Mouse (Mus musculus) erythroid progenitor cell, adult 5-6 weeks (primary cell): ENCODE results near the gene Habp2. TPM values are rescaled to one million over a fixed set of nuclear protein-coding genes. Genes with fewer than 3 reads are reported as not detected.

Experiments
- ATAC-seq: replicated peaks from 2 replicates; pipeline ENCODE4 v1.8.0; 2016; ENCODE audit warnings: moderate number of reproducible peaks, mild to moderate bottlenecking, moderate TSS enrichment, inconsistent platforms; ENCODE audit not compliant: poor library complexity, low FRiP score, severe bottlenecking
- total RNA-seq, 2 experiments: library from RNA; stranded (forward) in 1 of 2; stranded (reverse) in 1 of 2; fragments of 150-400 nt in 1 of 2; fragments of 186-747, 209-891 nt in 1 of 2; gene quantifications; 2 replicates each; pipeline versions ENCODE4 v1.2.3 to v1.2.4; 2015 to 2017; ENCODE audit warnings: low replicate concordance in 2 of 2

Gene Habp2
- total RNA-seq (2015; ENCODE audit: low replicate concordance) = not detected in 2 replicates
- total RNA-seq (2017; ENCODE audit: low replicate concordance) = not detected in 2 replicates

DNA sequence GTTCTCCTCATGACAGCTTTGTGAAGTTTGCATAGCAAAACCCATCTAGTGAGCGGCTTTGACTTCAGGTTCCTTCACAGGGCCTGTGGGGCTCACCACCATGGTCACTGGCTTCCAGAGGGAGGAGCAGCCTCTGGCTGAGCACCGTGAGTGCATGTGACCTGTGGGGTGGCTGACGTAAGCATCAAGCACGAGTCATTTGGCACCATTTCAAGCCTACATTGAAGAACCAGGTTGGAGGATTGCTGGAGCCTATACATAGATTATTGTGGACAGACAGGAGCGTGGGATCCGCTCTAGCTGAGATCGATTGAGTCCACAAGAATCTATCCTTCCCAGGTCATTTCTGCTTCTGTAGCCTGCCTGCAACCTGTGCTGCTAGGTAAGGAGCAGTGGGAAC, at the start of gene Habp2:
Gene Habp2, plus strand, starts transcription at position 272 of the 400 bp plus-strand sequence.
- ATAC-seq = no peak

DNA sequence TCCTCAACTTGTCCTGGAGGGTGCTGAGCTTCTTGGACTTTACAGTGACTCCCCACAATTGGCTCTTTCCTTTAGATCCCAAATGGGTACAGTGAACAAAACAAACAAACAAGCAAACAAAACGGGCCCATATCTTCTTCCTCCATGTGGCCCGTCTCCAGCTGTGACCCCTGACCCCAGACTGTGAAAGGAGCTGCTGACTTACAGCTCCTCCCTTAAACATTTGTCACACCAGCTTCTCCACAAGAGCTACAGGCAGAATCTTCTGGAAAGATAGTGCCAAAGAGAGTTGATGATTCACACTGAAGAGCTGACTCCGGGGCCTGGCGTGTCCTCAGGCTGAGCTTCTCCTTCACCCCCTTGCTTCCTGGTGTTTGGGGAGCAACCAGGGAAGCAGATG, 48.4 kb upstream of the Habp2 start:
- ATAC-seq = no peak

DNA sequence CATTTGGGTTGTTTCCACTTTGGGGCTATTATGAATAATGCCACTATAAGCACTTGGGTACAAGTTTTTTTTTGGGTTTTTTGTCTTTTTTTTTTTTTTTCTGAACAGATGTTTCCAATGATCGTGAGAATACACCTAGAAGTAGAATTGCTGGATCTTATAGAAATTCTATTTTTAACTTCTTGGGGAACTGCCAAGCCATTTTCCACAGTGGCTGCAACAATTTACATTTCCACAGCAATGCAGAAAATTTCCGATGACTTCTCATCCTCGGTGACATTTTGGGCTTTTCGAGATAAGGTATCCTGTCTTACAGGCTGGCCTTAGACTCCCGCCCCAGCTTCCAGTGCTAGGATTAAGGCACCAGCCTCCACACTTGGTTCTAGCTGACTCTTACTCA, 41.7 kb upstream of the Habp2 start:
- no peak for ATAC-seq

DNA sequence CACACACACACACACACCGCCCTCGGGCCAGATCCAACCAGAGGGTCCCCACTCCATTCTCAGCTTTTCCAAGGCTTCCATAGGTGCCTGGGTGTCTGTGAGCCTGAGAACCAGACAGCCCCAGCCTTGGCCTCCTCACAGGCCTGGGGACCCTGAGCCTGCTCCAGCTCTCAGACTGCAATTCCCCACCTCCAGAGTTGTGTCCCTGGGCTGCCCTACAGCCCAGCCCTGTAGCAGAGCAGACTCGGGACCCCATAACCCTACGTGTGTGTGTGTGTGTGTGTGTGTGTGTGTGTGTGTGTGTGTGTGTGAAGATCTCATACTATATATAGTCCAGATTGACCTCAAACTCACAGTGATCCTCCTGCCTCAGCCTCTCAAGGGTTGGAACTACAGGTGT, 34.1 kb upstream of the Habp2 start:
- ATAC-seq = no peak

DNA sequence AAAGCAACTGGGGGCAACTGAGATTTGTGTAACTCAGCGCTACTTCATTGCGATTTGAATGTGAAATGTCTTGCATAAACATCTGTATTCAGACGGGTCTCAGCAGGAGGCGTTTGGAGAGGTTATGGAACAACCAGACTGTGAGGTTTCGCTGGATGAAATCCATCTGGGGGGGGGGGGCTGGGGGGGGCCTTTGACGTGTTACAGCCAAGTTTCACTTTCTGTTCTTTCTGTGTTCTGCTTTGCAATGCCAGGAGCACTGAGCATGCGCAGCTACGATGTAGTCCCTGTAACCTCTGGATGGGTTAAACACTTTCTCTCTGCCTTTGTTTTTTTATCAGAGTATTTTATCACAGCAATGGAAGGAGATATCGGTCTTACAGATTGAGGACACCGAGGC, 33.7 kb upstream of the Habp2 start:
- ATAC-seq = no peak

DNA sequence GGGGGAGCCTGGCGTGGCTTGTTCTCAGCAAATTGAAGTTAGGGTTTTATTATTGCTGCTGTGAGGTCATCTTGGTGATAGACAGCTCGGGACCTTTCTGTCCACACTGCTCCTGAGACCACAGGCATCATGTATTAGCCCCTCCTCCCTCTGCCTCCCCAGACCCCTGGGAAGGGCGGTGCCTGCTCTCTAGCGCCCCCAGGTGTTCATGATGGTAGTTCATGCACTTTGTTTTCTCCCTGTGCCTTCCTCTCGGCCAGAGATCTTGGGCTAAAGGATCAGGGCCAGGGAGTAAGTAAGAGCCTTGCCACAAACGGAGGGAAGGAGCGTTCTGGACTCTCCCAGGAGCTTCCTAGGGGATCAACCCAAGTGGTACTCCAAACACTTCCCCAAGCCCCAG, 32.2 kb upstream of the Habp2 start:
- ATAC-seq = no peak

- 0 out of 2 replicates have a peak, but pooled peaks have one; percentile 34 for ATAC-seq
Measured at GRCm38 (mm10) chr19:56255506-56255905, 31.4 kb upstream of the Habp2 start.

DNA sequence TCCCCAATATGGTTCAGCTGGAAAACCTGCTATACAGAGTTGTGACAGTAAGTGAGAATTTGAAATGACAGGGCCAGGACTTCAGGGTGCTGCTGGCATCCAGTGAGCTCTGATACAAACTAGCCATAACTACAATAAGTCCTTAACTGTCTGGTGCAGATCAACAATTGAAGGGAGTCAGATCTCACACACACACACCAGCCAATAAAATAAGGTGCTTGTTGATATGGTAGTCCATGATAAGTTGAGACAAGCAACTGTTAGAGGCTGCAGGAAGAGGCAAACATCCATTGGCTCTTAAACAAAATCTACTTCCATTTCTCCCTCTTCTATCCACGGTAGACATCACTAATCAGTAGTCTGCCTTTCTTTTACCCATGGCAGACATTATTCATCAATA, 30.7 kb upstream of the Habp2 start:
- ATAC-seq = no peak

- ATAC-seq = no peak
Measured at GRCm38 (mm10) chr19:56256741-56257140, 30.2 kb upstream of the Habp2 start.

- no peak for ATAC-seq
Measured at GRCm38 (mm10) chr19:56263696-56264095, 23.2 kb upstream of the Habp2 start.

- no peak for ATAC-seq
Measured at GRCm38 (mm10) chr19:56264175-56264574, 22.8 kb upstream of the Habp2 start.

GRCm38 (mm10) chr19:56265149-56265548, 21.8 kb upstream of the Habp2 start:
- no peak for ATAC-seq

- ATAC-seq = no peak
Measured at GRCm38 (mm10) chr19:56272081-56272480, 14.9 kb upstream of the Habp2 start.

GRCm38 (mm10) chr19:56277140-56277804, 9.7 kb upstream of the Habp2 start:
- no peak for ATAC-seq

GRCm38 (mm10) chr19:56277951-56278350, 9.0 kb upstream of the Habp2 start:
- no peak for ATAC-seq

- ATAC-seq = no peak
Measured at GRCm38 (mm10) chr19:56278366-56278765, 8.6 kb upstream of the Habp2 start.

- ATAC-seq = no peak
Measured at GRCm38 (mm10) chr19:56285222-56285621, 1.7 kb upstream of the Habp2 start.

DNA sequence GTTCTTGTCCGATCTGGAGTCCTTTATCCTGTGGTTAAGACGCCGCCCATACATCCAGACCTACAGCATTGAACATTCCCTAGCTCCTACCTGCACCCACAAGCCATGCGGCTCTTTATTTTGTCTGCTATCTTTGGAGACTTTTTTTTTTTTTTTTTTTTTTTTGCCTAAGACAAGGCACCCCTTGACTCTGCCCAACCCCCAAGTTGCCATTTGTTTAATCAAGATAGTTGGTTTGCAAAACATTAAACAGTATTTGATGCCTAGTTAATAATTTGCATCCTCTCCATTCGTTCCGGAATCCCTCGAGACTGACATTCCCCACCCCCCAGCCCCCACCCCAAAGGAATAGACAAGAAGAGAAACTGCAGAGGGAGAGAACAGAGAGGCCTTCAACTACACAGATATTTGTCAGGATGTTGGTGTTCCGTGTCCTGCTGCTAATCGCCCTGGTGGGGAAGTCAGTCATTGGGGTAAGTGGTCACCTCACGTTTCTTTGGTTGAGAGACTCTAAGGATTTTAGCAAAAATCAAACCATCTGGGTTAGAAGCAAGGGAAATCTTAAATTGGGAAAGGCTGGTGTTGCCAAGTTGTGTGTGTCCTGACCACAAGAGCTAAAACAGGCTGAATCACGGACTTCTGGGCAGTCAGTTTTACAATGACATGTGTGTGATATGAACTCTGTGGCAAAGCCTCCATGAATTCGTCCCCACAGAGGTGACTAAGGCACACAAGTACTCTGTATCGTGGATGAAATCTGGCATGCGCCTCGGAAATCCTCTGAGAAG, 837 bp downstream of the Habp2 start:
- no peak for ATAC-seq

DNA sequence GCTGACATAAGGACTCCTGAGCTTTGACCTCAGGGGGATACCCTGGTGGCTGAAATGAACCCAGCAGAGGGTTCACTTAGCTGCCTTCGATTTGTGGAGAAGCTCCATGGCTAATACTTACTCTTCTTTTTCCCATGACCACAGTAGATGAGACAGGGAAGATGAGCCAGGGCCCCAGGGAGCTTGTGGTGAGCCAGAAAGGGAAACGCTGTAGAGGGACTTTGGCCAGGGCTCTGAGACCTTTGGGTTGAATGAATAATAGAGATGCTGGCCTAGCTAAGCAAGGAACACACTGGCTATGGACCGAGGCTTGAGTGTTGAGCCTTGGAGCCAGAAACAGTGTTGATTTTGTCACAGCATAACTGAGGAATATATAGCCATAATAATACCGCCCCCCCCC, 1.5 kb downstream of the Habp2 start:
- ATAC-seq = no peak

- no peak for ATAC-seq
Measured at GRCm38 (mm10) chr19:56289642-56290041, 2.7 kb downstream of the Habp2 start.

DNA sequence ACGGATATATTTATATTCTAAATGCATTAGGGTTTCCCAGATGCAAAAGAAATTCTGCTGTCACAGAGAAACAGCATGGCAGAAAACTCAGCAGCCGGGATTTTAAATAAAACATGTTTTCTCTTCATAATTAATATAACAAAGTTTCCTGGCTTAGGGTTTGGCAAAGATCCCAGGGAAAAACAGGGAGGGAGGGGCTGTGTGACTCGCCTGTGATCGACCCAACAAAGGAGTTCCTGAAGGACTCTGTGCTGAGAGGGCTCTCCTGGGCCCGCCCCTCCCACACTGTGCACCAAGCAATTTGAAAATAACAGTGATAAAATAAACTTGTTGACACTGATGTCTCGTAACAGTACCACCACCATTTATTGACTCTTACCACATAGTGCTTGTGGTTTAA, 5.0 kb downstream of the Habp2 start:
- ATAC-seq = no peak
